Mouse (Mus musculus) spleen, postnatal 4 days (tissue): ENCODE measurements at regions not wholly inside any gene's neighbourhood (a gene's known extent, or its start where the extent isn't known, plus 50 kb on each side); places are given as distances from the start of the nearest gene placed in this dataset.

Experiments
- DNase-seq, 2 experiments: peaks; one replicate each; pipeline ENCODE4 v3.0.0; 2022; ENCODE audit warnings: low spot score in 2 of 2

- DNase-seq: no peak
These were observed 217.2 kb upstream of the Ubash3b start for GRCm38 (mm10) chr9:41378627-41379231.

- DNase-seq: no peak
These were observed 216.5 kb upstream of the Ubash3b start for GRCm38 (mm10) chr9:41377701-41378626.

- DNase-seq: no peak
These were observed 215.6 kb upstream of the Ubash3b start for GRCm38 (mm10) chr9:41376948-41377700.

GRCm38 (mm10) chr9:41375984-41376651, 214.6 kb upstream of the Ubash3b start:
- DNase-seq: no peak

GRCm38 (mm10) chr9:41374591-41375481, 213.3 kb upstream of the Ubash3b start:
- DNase-seq: no peak

GRCm38 (mm10) chr9:41366405-41366804, 204.9 kb upstream of the Ubash3b start:
- no peak for DNase-seq

- no peak for DNase-seq
These were observed 203.8 kb upstream of the Ubash3b start for GRCm38 (mm10) chr9:41365251-41365650.

GRCm38 (mm10) chr9:41364442-41365250, 203.1 kb upstream of the Ubash3b start:
- no peak for DNase-seq

- no peak for DNase-seq
These were observed 198.9 kb upstream of the Ubash3b start for GRCm38 (mm10) chr9:41360356-41360755.

- no peak for DNase-seq
These were observed 197.8 kb upstream of the Ubash3b start for GRCm38 (mm10) chr9:41359286-41359685.

- DNase-seq: no peak
These were observed 183.8 kb upstream of the Ubash3b start for GRCm38 (mm10) chr9:41345338-41345737.

GRCm38 (mm10) chr9:41337375-41337774, 175.9 kb upstream of the Ubash3b start:
- DNase-seq: no peak

- no peak for DNase-seq
These were observed 175.3 kb upstream of the Ubash3b start for GRCm38 (mm10) chr9:41336801-41337200.

- no peak for DNase-seq
These were observed 173.2 kb upstream of the Ubash3b start for GRCm38 (mm10) chr9:41334462-41335241.

GRCm38 (mm10) chr9:41333526-41333925, 172.0 kb upstream of the Ubash3b start:
- no peak for DNase-seq

GRCm38 (mm10) chr9:41328959-41329358, 167.5 kb upstream of the Ubash3b start:
- DNase-seq: no peak

- no peak for DNase-seq
These were observed 167.0 kb upstream of the Ubash3b start for GRCm38 (mm10) chr9:41328480-41328879.

- DNase-seq: no peak
These were observed 166.6 kb upstream of the Ubash3b start for GRCm38 (mm10) chr9:41328056-41328455.

GRCm38 (mm10) chr9:41327561-41327960, 166.1 kb upstream of the Ubash3b start:
- no peak for DNase-seq
